Mouse (Mus musculus) kidney, embryonic 16.5 days (tissue): ENCODE results near the gene Pip4k2a. TPM values are rescaled to one million over a fixed set of nuclear protein-coding genes. Genes with fewer than 3 reads are reported as not detected.
A peak's percentile ranks its signal among the peaks of the same experiment; 100 is the strongest.

Experiments
- ATAC-seq: fragments of 200-750 bp; cut with Nextera tagmentation; 2 replicates; pipeline ENCODE4 v1.8.0; 2017; ENCODE audit warnings: moderate TSS enrichment; ENCODE audit not compliant: low FRiP score, low TSS enrichment
- H3K27ac ChIP-seq: fragments of 300-500 bp; sonication (generic); 2 replicates; pipeline ENCODE4 v1.5.1; 2014; ENCODE audit warnings: low read length
- H3K27me3 ChIP-seq: fragments of 300-500 bp; sonication (generic); 2 replicates; pipeline ENCODE4 v1.6.1; 2014; ENCODE audit warnings: low read length, control low read depth, mixed read lengths; ENCODE audit not compliant: insufficient read depth
- H3K36me3 ChIP-seq: fragments of 300-500 bp; sonication (generic); 2 replicates; pipeline ENCODE4 v1.6.1; 2014; ENCODE audit warnings: low read length, control low read depth, mixed read lengths; ENCODE audit not compliant: insufficient read depth
- H3K4me1 ChIP-seq: fragments of 300-500 bp; sonication (generic); 2 replicates; pipeline ENCODE4 v1.6.1; 2014; ENCODE audit warnings: low read length, control low read depth, mixed read lengths; ENCODE audit not compliant: insufficient read depth
- H3K4me2 ChIP-seq: fragments of 300-500 bp; sonication (generic); replicated peaks from 2 replicates; pipeline ENCODE4 v1.6.1; 2014; ENCODE audit warnings: low read depth, low read length
- H3K4me3 ChIP-seq: fragments of 300-500 bp; sonication (generic); 2 replicates; pipeline ENCODE4 v1.5.1; 2014; ENCODE audit warnings: mild to moderate bottlenecking, low read length
- H3K9ac ChIP-seq: fragments of 300-500 bp; sonication (generic); replicated peaks from 2 replicates; pipeline ENCODE4 v1.6.1; 2014; ENCODE audit warnings: low read length
- H3K9me3 ChIP-seq: fragments of 300-500 bp; sonication (generic); 2 replicates; pipeline ENCODE4 v1.6.1; 2016; ENCODE audit warnings: low read length, control low read depth
- WGBS: fragments of 180-500 bp; shearing (Covaris S2); extraction: QIAGEN DNeasy Blood & Tissue Kit; methylation state at CpG from one replicate; pipeline ENCODE4 v1.1.7; 2014; 5-methylcytosine and 5-hydroxymethylcytosine counted together
- polyA plus RNA-seq: library from polyadenylated mRNA; unstranded; fragments of >200 nt; fragmentation: Nextera tagmentation; extraction: Ambion mirVana; gene quantifications from 2 replicates; pipeline ENCODE4 v1.2.1, GENCODE M21; 2015

The Pip4k2a gene
- polyA plus RNA-seq, 1 experiment from 2014 or later = 13.0 TPM

DNA sequence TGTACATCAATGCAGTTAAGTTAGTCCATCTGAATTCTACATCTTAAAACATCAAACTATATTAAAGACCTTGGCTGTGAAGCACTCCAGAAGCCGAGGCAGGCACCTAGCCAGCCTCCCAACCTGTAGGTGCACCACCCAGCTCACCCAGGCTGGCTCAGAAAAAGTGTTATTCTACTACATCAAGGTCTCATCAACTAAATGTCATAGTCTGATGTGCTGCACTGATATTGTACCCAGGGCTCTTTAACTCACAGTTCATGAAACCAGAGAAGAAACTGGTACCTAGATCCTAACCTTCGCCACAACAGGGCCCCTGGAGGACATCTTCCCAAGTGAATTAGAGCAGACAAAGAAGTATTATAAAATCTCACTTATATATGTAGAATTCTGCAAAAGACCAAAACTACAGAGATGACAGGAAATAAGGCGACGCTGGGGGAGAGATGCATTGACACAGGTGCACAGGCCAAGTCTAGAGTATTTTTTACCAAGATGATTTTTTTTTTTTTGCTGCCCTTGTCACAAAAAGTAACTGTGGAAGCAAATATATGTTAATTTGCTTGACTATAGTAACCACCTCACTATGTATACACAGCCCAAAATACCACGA, 30.4 kb downstream of the Pip4k2a start:
- Histone ChIP-seq H3K9me3 (peaks cover under 1% of the 10 kb centered on the region; the same call in 1 of the 2 replicates), H3K4me1 (no peaks in the 10 kb centered on the region; the same call in 1 of the 2 replicates), H3K9ac (no peak overlapping the region), H3K27ac (no peak overlapping the region), H3K4me3 (no peak overlapping the region), H3K4me2 (no peak overlapping the region), H3K27me3 (no peaks in the 10 kb centered on the region), H3K36me3 (no peaks in the 10 kb centered on the region)
- WGBS = 94% methylated on average over 5 of the region's 5 CpGs
- no peak for ATAC-seq

DNA sequence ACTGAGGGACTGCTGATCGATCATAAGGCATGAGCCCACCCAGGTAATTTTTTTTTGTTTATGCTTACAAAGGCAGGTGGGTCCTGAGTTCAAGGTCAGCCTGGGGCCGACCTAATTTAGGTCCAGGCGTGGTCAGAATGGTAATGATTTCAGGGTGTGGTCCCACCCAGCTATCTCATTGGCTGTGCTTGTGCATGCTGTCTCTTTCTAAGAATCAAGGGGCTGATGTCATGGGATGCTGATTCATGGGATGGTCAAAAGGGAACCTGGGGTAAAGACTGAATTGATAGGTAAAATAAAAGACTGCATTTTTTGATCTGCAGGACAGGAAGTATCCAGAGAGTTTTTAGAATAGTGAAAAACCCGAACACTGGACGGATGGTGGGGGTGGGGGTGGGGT, 31.4 kb downstream of the Pip4k2a start:
- Histone ChIP-seq H3K4me1 (no peaks in the 10 kb centered on the region; the same call in 1 of the 2 replicates), H3K9ac (no peak overlapping the region), H3K4me2 (no peak overlapping the region), H3K4me3 (no peak overlapping the region), H3K27me3 (no peaks in the 10 kb centered on the region), H3K27ac (no peak overlapping the region), H3K36me3 (no peaks in the 10 kb centered on the region), H3K9me3 (no peaks in the 10 kb centered on the region)
- 91% methylated on average over 5 of the region's 5 CpGs for WGBS
- ATAC-seq = no peak

DNA sequence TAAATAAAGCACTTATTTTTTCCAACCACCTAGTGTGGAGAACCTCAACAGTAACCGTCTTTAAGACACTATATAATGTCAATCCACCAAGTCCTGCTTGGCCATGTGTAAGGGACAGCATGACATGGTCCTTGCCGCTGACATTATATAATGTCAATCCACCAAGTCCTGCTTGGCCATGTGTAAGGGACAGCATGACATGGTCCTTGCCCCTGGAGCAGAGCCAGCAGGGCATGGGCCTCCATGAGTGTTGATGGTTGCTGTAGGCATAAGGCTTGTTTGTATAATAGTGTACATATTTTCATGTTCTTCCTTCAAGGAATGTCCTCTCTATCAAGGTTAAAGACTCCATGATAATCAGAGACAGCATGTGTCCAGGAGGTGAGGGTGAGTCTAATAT, 32.0 kb downstream of the Pip4k2a start:
- no peaks in the 10 kb centered on the region for H3K36me3 ChIP-seq
- WGBS = 95% methylated on average over 2 of the region's 2 CpGs
- no peaks in the 10 kb centered on the region for H3K9me3 ChIP-seq
- no peak overlapping the region for H3K9ac ChIP-seq
- H3K4me2 ChIP-seq = no peak overlapping the region
- H3K4me1 ChIP-seq = peaks cover 5% of the 10 kb centered on the region; the same call in 1 of the 2 replicates
- ATAC-seq = no peak
- H3K4me3 ChIP-seq = no peak overlapping the region
- no peaks in the 10 kb centered on the region for H3K27me3 ChIP-seq
- H3K27ac ChIP-seq = no peak overlapping the region

DNA sequence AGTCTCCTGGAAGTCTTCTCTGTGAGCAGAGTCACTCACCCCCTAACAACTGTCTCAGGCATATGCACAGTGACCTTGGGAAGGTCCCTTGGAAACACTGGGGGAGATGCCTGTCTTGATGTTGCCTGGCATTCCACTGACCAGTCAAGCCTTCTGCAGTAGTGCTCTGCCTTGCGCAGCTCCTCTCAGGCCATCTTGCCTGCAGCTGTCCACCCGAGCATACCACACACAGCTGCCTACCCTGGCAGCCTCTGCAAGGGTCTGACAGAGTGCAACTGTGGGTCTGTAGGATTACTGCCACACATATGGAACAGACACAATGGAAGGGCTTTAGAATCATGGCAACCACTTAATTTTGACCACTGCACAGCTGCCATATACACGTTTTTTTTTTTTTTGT, 32.8 kb downstream of the Pip4k2a start:
- 46% methylated on average over 3 of the region's 3 CpGs for WGBS
- Histone ChIP-seq H3K36me3 (no peaks in the 10 kb centered on the region), H3K4me2 (no peak overlapping the region), H3K4me3 (no peak overlapping the region), H3K9ac (no peak overlapping the region), H3K4me1 (peaks cover 7% of the 10 kb centered on the region), H3K9me3 (no peaks in the 10 kb centered on the region), H3K27me3 (no peaks in the 10 kb centered on the region), H3K27ac (no peak overlapping the region)
- peak; percentile 69; the same call in 1 of the 2 replicates for ATAC-seq

DNA sequence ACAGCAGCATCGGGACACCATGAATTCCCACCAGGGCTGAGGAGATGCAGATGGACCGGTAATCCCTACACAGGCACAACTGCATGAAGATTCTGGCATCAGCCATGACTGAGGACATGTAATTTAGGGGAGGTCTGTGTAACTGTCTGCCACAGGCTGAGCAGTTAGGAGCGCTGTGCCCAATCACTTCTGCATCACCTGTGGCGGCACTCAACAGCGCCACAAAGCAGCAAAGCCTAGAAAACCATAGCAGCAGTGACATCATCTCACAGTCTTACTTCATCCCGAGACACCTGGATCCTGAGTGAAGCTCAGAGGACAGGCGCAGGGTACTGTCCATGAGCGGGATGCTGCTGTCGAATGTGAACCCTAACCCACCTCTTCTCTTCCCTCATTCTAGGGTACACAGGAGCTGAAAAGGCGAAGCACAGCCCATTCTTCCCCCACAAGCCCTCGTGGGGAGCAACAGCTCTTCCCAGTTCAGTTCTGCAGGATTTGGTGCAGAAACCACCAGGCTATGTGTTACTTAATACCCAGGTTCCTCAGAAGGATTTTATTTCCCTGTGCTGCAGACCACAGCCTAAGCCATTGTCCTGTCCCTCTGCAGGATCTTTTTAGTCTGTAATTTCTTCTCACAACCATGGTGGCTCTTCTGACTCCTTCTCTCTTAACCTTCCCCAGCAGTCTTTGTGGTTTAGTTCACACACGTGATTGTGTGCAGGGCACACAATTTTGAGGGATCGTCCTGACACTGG, 34.5 kb downstream of the Pip4k2a start:
- Histone ChIP-seq H3K4me1 (peaks cover 7% of the 10 kb centered on the region), H3K9ac (no peak overlapping the region), H3K27me3 (no peaks in the 10 kb centered on the region), H3K9me3 (no peaks in the 10 kb centered on the region), H3K4me3 (no peak overlapping the region), H3K27ac (no peak overlapping the region), H3K4me2 (no peak overlapping the region), H3K36me3 (no peaks in the 10 kb centered on the region)
- 82% methylated on average over 13 of the region's 13 CpGs for WGBS
- no peak for ATAC-seq

DNA sequence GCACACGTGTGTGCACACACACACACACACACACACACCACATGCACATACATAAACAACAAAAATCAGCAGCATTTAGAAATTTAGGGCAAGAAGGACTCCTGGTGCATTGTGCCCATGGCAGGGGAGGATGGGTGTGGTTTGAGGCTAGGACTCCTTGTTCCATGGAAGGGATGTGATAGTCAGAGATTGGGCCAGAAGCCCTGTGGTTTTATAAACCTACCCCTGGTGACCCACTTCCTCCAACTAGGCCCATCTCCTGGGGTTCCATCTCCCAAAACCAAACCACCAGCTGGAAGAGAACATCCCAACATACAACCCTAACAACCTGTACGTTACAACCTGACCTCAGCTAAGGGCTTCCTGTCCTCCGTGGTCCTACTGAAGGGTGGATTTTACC, 35.4 kb downstream of the Pip4k2a start:
- Histone ChIP-seq H3K4me3 (no peak overlapping the region), H3K9ac (no peak overlapping the region), H3K27me3 (no peaks in the 10 kb centered on the region), H3K36me3 (no peaks in the 10 kb centered on the region), H3K27ac (no peak overlapping the region), H3K4me1 (peaks cover 10% of the 10 kb centered on the region), H3K9me3 (no peaks in the 10 kb centered on the region), H3K4me2 (no peak overlapping the region)
- ATAC-seq = no peak
- 65% methylated on average over 3 of the region's 3 CpGs for WGBS

DNA sequence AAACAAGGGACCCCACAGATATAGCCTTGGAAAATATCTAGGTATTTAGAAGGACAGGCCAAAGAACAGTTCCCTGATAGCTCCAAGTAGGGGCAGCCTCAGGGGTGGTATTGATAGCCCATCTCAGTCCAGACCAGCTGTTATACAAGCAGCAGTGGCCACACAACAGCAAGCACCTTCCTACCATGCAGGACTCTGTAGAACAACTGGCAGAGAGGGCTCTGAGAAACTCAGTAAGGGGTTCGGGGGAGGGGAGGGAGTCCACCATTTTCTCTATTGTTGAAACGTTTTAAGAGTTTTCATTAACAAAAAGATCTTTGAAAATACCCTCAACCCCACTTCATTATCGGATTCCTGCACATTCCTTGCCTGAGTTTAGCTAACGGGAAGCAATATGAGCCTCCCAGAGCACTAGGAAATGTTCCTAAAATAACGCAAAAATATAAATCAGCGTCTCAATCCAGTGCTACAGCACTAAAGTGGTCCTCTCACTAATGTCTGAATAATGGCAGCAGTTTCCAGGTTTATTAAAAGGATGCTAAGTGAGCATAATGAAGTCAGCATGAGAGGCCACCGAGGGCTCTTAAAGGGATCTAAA, 37.5 kb downstream of the Pip4k2a start:
- H3K4me3 ChIP-seq = no peak overlapping the region
- peaks cover 22% of the 10 kb centered on the region for H3K4me1 ChIP-seq
- 35% methylated on average over 7 of the region's 7 CpGs for WGBS
- H3K27ac ChIP-seq = no peak overlapping the region
- H3K27me3 ChIP-seq = no peaks in the 10 kb centered on the region
- H3K4me2 ChIP-seq = no peak overlapping the region
- H3K9me3 ChIP-seq = no peaks in the 10 kb centered on the region
- no peak for ATAC-seq
- H3K9ac ChIP-seq = no peak overlapping the region
- H3K36me3 ChIP-seq = no peaks in the 10 kb centered on the region

GRCm38 (mm10) chr2:18959558-18959957, 38.4 kb downstream of the Pip4k2a start:
- H3K4me3 ChIP-seq = no peak overlapping the region
- no peak overlapping the region for H3K4me2 ChIP-seq
- H3K27ac ChIP-seq = no peak overlapping the region
- no peaks in the 10 kb centered on the region for H3K36me3 ChIP-seq
- H3K9me3 ChIP-seq = no peaks in the 10 kb centered on the region
- WGBS = 88% methylated on average over 5 of the region's 5 CpGs
- H3K4me1 ChIP-seq = peaks cover 29% of the 10 kb centered on the region
- H3K27me3 ChIP-seq = no peaks in the 10 kb centered on the region
- no peak overlapping the region for H3K9ac ChIP-seq
- no peak for ATAC-seq

DNA sequence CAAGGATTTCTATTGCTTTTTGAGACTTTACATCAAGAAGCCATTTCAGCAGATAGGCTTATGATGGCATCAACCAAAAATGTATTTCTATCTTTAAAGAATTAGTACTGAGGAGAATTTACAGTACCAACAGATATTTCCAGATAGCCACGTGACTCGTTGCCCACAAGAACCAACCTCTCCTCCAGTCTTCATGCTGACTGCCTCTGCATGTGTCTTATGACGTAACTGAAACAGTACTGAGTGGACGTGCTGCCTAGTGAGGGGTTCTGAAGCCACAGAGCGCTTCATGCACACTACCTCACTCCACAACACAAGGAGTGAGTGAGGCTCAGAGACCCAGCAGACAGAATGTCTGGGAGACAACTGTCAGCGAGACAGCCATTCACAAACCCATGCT, 38.9 kb downstream of the Pip4k2a start:
- no peak for ATAC-seq
- no peaks in the 10 kb centered on the region for H3K27me3 ChIP-seq
- no peak overlapping the region for H3K4me3 ChIP-seq
- 93% methylated on average over 6 of the region's 6 CpGs for WGBS
- no peak overlapping the region for H3K27ac ChIP-seq
- no peak overlapping the region for H3K9ac ChIP-seq
- no peaks in the 10 kb centered on the region for H3K9me3 ChIP-seq
- H3K36me3 ChIP-seq = no peaks in the 10 kb centered on the region
- peaks cover 29% of the 10 kb centered on the region for H3K4me1 ChIP-seq
- no peak overlapping the region for H3K4me2 ChIP-seq

- H3K9me3 ChIP-seq = no peaks in the 10 kb centered on the region
- no peak overlapping the region for H3K9ac ChIP-seq
- no peaks in the 10 kb centered on the region for H3K27me3 ChIP-seq
- peaks cover 34% of the 10 kb centered on the region for H3K4me1 ChIP-seq
- no peak overlapping the region for H3K27ac ChIP-seq
- H3K4me3 ChIP-seq = no peak overlapping the region
- no peak for ATAC-seq
- H3K4me2 ChIP-seq = no peak overlapping the region
- 93% methylated on average over 5 of the region's 5 CpGs for WGBS
- no peaks in the 10 kb centered on the region for H3K36me3 ChIP-seq
Observed at GRCm38 (mm10) chr2:18958501-18958900, 39.4 kb downstream of the Pip4k2a start.
